Mouse (Mus musculus) megakaryocyte, embryonic 14.5 days (primary cell): ENCODE measurements around the gene Psmd12.

Experiments used
- FLI1 ChIP-seq: IDR thresholded peaks from 2 replicates; pipeline ENCODE4 v1.6.1; 2012; ENCODE audit warnings: low read length, inconsistent platforms, mixed read lengths
- GATA1 ChIP-seq: IDR thresholded peaks from 3 replicates; pipeline ENCODE4 v1.6.1; 2012; ENCODE audit warnings: mixed read lengths, low read length, inconsistent platforms, borderline replicate concordance

DNA sequence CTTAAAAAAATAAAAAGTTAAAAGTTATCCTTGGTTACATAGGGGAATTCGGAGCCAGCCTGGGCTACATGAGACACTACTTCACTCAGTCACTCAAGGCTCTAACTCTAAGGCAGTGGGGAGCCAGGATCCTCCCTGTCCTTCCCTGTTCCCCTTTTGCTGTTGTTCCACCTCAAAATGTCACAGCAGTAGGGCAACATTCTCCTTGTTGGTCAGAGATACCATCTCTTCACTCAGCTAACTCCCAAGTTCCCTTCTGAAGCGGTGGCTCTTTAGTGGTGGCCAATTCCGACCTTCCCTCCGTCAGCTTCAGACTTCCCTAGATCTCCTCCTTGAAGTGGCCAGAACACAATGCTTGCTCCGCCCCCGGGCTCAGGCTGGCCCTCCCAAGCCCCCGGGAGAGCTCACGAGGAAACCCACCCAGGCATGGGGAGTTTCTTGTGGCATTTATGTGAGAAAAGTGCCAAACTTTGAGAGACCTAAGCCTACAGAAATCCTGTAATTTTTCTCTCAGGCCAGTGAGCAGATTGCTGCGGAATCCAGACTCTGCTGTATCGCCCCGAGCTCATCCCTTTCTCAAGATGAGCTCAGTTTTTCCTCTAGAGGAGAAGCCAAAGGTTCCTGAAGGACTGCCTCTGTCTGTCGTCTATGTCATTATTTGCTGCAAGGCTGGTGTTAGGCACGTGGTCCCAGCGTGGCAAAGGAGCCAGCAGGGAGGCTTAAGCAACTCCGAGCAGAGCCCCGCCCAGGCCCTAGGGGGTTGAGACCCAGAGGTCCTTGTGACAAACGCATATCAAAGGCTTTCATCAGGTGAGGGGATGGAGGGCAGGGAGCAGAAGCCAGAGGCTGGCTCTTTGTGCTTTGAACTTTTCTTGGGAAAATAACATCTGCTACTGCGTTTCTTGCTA, 31.3 kb downstream of the Psmd12 start:
- TF ChIP-seq GATA1 = no peak
- TF ChIP-seq FLI1 = no peak
